Mouse (Mus musculus) intestine, postnatal 0 days (tissue): ENCODE data around the gene Il31. TPM values are rescaled to one million over a fixed set of nuclear protein-coding genes. Genes with fewer than 3 reads are reported as not detected.

Source experiments
- ATAC-seq: fragments of 200-750 bp; cut with Nextera tagmentation; 2 replicates; pipeline ENCODE4 v1.8.0; 2017; ENCODE audit warnings: mild to moderate bottlenecking, moderate TSS enrichment, moderate library complexity
- H3K27ac ChIP-seq: fragments of 300-500 bp; sonication (generic); 2 replicates; pipeline ENCODE4 v1.5.1; 2014; ENCODE audit warnings: mild to moderate bottlenecking, low read depth, low read length, moderate library complexity
- H3K27me3 ChIP-seq: fragments of 300-500 bp; sonication (generic); replicated peaks from 2 replicates; pipeline ENCODE4 v1.6.1; 2014; ENCODE audit warnings: low read length, mixed read lengths; ENCODE audit not compliant: control insufficient read depth, insufficient read depth
- H3K36me3 ChIP-seq: fragments of 300-500 bp; sonication (generic); 2 replicates; pipeline ENCODE4 v1.6.1; 2014; ENCODE audit warnings: mild to moderate bottlenecking, moderate library complexity; ENCODE audit not compliant: control insufficient read depth, insufficient read depth
- H3K4me1 ChIP-seq: fragments of 300-500 bp; sonication (generic); replicated peaks from 2 replicates; pipeline ENCODE4 v1.6.1; 2014; ENCODE audit warnings: antibody characterized with exemption, low read length, mixed read lengths; ENCODE audit not compliant: control insufficient read depth, insufficient read depth
- H3K4me2 ChIP-seq: fragments of 300-500 bp; sonication (generic); replicated peaks from 2 replicates; pipeline ENCODE4 v1.6.1; 2014; ENCODE audit warnings: low read depth, mild to moderate bottlenecking, moderate library complexity
- H3K4me3 ChIP-seq: fragments of 300-500 bp; sonication (generic); 2 replicates; pipeline ENCODE4 v1.5.1; 2014; ENCODE audit warnings: low read depth, low read length
- H3K9ac ChIP-seq: fragments of 300-500 bp; sonication (generic); 2 replicates; pipeline ENCODE4 v1.6.1; 2014; ENCODE audit warnings: mild to moderate bottlenecking, low read depth, low read length
- H3K9me3 ChIP-seq: fragments of 300-500 bp; sonication (generic); 2 replicates; pipeline ENCODE4 v1.6.1; 2016; ENCODE audit warnings: mixed run types; ENCODE audit not compliant: control insufficient read depth
- CTCF ChIP-seq: sonication (generic); IDR thresholded peaks from 2 replicates; pipeline ENCODE4 v1.5.1; 2016; ENCODE audit warnings: low read depth, mild to moderate bottlenecking, control low read depth, antibody characterized with exemption, moderate library complexity
- WGBS: fragments of 180-500 bp; shearing (Covaris S2); extraction: QIAGEN DNeasy Blood & Tissue Kit; methylation state at CpG from one replicate; pipeline ENCODE4 v1.1.7; 2014; 5-methylcytosine and 5-hydroxymethylcytosine counted together
- polyA plus RNA-seq: library from polyadenylated mRNA; unstranded; fragments of >200 nt; fragmentation: Nextera tagmentation; extraction: Ambion mirVana; gene quantifications from 2 replicates; pipeline ENCODE4 v1.2.1, GENCODE M21; 2015

Il31 gene
- polyA plus RNA-seq, 1 experiment from 2014 or later, result not detected

DNA sequence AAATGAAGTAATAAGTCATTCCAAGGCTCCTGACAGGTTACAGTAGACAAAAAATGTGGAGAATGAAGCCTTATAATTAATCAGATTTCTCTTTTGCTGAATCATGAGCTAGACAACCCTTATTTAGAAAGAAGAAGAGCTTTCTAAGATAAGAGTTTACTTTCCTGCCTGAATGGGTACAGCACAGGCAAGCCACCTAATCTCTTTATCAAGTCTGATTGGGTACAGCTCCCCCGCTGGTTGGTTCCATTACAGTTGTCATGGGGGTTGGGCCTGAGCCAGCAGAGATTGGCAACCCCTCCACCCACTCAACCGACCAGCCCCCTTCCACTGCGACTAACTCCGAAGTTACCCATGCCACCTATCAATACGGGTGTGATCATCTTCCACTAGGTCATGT lies 27.9 kb downstream of the Il31 start:
- Histone ChIP-seq H3K4me3 (no peak overlapping the region), H3K9me3 (no peaks in the 10 kb centered on the region), H3K27ac (no peak overlapping the region), H3K4me1 (no peaks in the 10 kb centered on the region), H3K4me2 (no peak overlapping the region), H3K9ac (no peak overlapping the region), H3K36me3 (0 out of 2 replicates have a peak, but pooled peaks cover 8% of the 10 kb centered on the region), H3K27me3 (no peaks in the 10 kb centered on the region)
- no peak for ATAC-seq
- 46% methylated on average over 5 of the region's 5 CpGs for WGBS
- no peak for TF ChIP-seq CTCF

DNA sequence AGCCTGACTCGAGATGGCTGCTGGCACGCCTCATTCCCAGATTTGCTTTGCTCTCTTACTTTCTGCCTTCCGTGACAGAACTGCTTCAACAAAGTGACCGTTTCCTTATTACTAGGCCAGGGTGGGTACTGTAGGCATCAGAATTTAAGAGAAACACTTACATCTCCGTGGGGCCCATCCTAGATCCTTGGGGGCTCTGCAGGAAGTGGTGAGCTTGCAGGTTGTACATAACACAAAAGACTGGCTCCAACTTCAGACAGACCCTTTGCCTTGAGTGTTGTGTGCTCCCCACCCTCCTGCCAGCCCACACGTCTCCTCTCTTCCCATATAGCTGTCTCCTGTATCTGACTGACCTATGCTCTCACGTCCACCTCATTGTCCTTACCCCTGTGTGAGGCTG lies 37.4 kb downstream of the Il31 start:
- TF ChIP-seq CTCF, result no peak
- Histone ChIP-seq H3K4me2 (no peak overlapping the region), H3K9ac (no peak overlapping the region), H3K9me3 (no peaks in the 10 kb centered on the region), H3K4me3 (no peak overlapping the region), H3K36me3 (peaks cover 95% of the 10 kb centered on the region), H3K4me1 (no peaks in the 10 kb centered on the region), H3K27ac (no peak overlapping the region), H3K27me3 (no peaks in the 10 kb centered on the region)
- WGBS, result 87% methylated on average over 7 of the region's 7 CpGs
- no peak for ATAC-seq

DNA sequence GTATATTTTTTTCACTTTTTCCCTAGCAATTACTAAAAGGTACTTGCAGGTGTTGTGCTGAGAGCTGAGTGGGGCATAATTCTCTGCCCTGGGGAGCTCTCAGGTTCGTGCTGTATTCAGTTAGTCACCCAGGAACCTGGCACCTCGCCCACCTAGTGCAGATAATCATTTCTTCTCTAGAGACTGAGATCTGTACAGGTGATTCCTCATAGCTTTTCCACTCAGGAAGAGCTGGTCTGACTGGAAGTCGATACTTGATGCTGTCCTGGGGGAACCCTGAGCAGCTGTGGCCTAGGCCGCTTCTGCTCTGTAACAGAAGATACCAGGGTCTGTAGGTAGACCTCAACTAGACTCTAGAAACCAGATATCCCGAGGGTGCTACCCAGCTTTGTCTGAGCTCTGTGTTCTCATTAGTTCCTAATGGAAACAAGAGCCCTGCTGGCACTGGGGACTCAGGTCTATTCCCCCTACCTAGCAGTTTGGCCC lies 44.4 kb downstream of the Il31 start:
- Histone ChIP-seq H3K9ac (no peak overlapping the region), H3K4me3 (no peak overlapping the region), H3K36me3 (peaks cover 78% of the 10 kb centered on the region), H3K4me2 (no peak overlapping the region), H3K27me3 (no peaks in the 10 kb centered on the region), H3K27ac (no peak overlapping the region), H3K4me1 (no peaks in the 10 kb centered on the region), H3K9me3 (no peaks in the 10 kb centered on the region)
- TF ChIP-seq CTCF, result no peak
- 86% methylated on average over 5 of the region's 5 CpGs for WGBS
- no peak for ATAC-seq

DNA sequence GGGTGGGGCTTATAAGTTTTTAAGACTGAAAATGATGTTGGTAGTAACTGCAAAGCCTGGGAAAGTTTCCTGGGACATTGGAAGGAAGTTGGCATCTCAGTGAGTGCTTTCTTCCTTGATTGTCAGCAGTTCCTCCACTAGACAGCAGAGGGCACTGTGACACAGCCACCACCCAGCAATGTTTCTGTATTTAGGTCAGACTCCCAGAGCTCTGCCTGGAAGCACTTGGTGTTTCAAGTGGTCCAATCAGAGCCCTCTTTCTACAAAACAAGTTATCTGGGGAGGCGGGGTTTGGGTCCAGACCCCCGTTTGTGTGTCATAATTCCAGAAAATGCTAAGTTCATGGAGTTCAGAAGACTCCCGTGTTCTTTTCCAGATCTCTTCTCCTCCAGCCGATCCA lies 45.2 kb downstream of the Il31 start:
- Histone ChIP-seq H3K9ac (no peak overlapping the region), H3K4me2 (no peak overlapping the region), H3K4me3 (no peak overlapping the region), H3K27me3 (no peaks in the 10 kb centered on the region), H3K9me3 (no peaks in the 10 kb centered on the region), H3K4me1 (no peaks in the 10 kb centered on the region), H3K27ac (no peak overlapping the region), H3K36me3 (peaks cover 69% of the 10 kb centered on the region)
- no peak for ATAC-seq
- TF ChIP-seq CTCF, result peak; percentile 90
- WGBS, result 50% methylated on average over 4 of the region's 4 CpGs

DNA sequence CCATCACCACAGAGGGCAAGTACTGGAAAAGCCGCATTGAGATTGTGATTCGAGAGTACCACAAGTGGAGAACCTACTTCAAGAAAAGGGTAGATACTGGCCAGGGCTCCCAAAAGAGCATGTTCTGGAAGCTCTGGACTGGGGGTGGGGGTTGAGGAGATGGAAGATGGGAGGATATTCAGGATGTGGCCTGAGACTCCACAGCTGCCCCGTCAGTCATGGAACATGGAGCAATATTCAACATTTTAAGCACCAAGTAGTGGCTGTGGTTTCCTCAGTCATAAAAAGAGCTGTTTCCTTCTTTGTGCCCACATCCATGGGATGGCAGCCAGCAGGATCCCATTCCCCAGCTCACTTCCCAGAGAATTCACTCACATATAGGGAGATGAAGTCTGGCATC lies 47.0 kb downstream of the Il31 start:
- no peak for TF ChIP-seq CTCF
- H3K9ac ChIP-seq, result no peak overlapping the region
- WGBS, result 91% methylated on average over 3 of the region's 3 CpGs
- H3K27me3 ChIP-seq, result no peaks in the 10 kb centered on the region
- H3K4me2 ChIP-seq, result no peak overlapping the region
- H3K27ac ChIP-seq, result no peak overlapping the region
- H3K4me3 ChIP-seq, result no peak overlapping the region
- no peak for ATAC-seq
- no peaks in the 10 kb centered on the region for H3K9me3 ChIP-seq
- H3K4me1 ChIP-seq, result no peaks in the 10 kb centered on the region
- peaks cover 54% of the 10 kb centered on the region for H3K36me3 ChIP-seq

DNA sequence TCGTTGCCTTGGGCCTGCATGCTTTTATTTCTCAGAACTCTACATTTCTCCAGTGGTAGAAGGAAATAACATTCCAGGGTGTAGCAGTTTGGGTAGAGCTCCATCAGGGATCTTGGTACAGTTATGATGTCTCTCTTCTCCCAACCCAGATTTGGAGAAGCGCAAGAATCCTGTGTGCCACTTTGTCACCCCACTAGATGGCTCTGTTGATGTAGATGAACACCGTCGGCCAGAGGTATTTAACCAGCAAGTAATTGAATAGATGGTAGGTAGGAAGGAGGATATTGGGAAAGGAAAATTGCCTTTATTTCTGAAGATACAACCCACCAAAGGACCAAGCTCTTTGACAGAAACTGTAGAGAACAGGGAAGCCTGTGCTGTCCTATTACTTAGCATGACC lies 48.6 kb downstream of the Il31 start:
- no peak overlapping the region for H3K4me3 ChIP-seq
- H3K9me3 ChIP-seq, result no peaks in the 10 kb centered on the region
- H3K27ac ChIP-seq, result no peak overlapping the region
- no peak overlapping the region for H3K4me2 ChIP-seq
- H3K36me3 ChIP-seq, result peaks cover 44% of the 10 kb centered on the region
- no peaks in the 10 kb centered on the region for H3K27me3 ChIP-seq
- H3K9ac ChIP-seq, result no peak overlapping the region
- WGBS, result 65% methylated on average over 4 of the region's 4 CpGs
- H3K4me1 ChIP-seq, result 0 out of 2 replicates have a peak, but pooled peaks cover 3% of the 10 kb centered on the region
- TF ChIP-seq CTCF, result peak; percentile 29
- no peak for ATAC-seq

DNA sequence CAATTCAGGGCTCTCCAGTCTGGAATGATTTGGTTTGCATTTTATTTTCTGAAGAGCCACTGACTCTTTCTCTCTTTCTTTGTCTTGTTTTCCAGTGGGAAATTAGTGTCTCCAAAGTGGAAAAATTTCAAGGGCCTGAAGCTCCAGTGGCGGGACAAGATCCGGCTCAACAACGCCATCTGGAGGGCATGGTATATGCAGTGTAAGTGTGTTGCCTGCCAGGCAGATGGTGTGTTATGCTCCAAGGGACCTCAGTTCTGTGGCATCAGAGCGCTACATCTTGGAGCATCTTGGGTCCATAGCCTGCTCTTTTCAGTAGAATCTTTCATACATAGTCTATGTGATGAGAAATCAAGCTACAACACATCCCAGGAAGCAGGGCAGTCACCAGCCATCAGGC lies 49.3 kb downstream of the Il31 start:
- Histone ChIP-seq H3K27me3 (no peaks in the 10 kb centered on the region), H3K4me3 (no peak overlapping the region)
- no peak for ATAC-seq

More for the DNA sequence above, 49.3 kb downstream of the Il31 start:
- H3K27ac ChIP-seq, result no peak overlapping the region
- no peak overlapping the region for H3K9ac ChIP-seq
- peak; percentile 59 for TF ChIP-seq CTCF
- 83% methylated on average over 4 of the region's 4 CpGs for WGBS
- peaks cover 36% of the 10 kb centered on the region for H3K36me3 ChIP-seq
- no peak overlapping the region for H3K4me2 ChIP-seq
- 0 out of 2 replicates have a peak, but pooled peaks cover 3% of the 10 kb centered on the region for H3K4me1 ChIP-seq
- H3K9me3 ChIP-seq, result no peaks in the 10 kb centered on the region
